Mouse (Mus musculus): Measurements from ENCODE around the gene Prss41. TPM values are rescaled to one million over a fixed set of nuclear protein-coding genes. Genes with fewer than 3 reads are reported as not detected.
A peak's percentile ranks its signal among the peaks of the same experiment; 100 is the strongest.

Prss41 gene
- polyA plus RNA-seq, 1 experiment from 2014 or later: not detected

GRCm38 (mm10) chr17:23795323-23795722 is 48.6 kb downstream of the Prss41 start:
- Histone ChIP-seq H3K4me2 (ENCODE audit: low read depth, low read length) (no peak overlapping the region), H3K4me1 (ENCODE audit: control insufficient read depth, low read depth, low read length) (peaks cover 8% of the 10 kb centered on the region), H3K27ac (ENCODE audit: low read length) (no peak overlapping the region), H3K36me3 (ENCODE audit: control insufficient read depth, insufficient read depth) (no peaks in the 10 kb centered on the region), H3K9ac (ENCODE audit: low read depth, low read length) (no peak overlapping the region), H3K27me3 (ENCODE audit: control insufficient read depth, insufficient read depth, low read depth, low read length) (no peaks in the 10 kb centered on the region), H3K4me3 (ENCODE audit: low read depth, low read length) (no peak overlapping the region), H3K9me3 (replicated peaks; ENCODE audit: control insufficient read depth, low read length) (no peaks in the 10 kb centered on the region)
- no peak for ATAC-seq (ENCODE audit: low read depth)
- WGBS (ENCODE audit: insufficient replicate concordance): 82% methylated on average over 8 of the region's 8 CpGs

GRCm38 (mm10) chr17:23791079-23791357 is 53.0 kb downstream of the Prss41 start:
- Histone ChIP-seq H3K36me3 (ENCODE audit: control insufficient read depth, insufficient read depth) (no peaks in the 10 kb centered on the region), H3K4me2 (ENCODE audit: low read depth, low read length) (peak overlapping the region; percentile 91), H3K27ac (ENCODE audit: low read length) (no peak overlapping the region), H3K4me1 (ENCODE audit: control insufficient read depth, low read depth, low read length) (peaks cover 19% of the 10 kb centered on the region), H3K9ac (ENCODE audit: low read depth, low read length) (no peak overlapping the region), H3K27me3 (ENCODE audit: control insufficient read depth, insufficient read depth, low read depth, low read length) (no peaks in the 10 kb centered on the region), H3K4me3 (ENCODE audit: low read depth, low read length) (peak overlapping the region; percentile 70), H3K9me3 (replicated peaks; ENCODE audit: control insufficient read depth, low read length) (no peaks in the 10 kb centered on the region)
- ATAC-seq (ENCODE audit: low read depth): 0 out of 2 replicates have a peak, but pooled peaks have one; percentile 12
- 34% methylated on average over 2 of the region's 2 CpGs for WGBS (ENCODE audit: insufficient replicate concordance)

- Histone ChIP-seq H3K36me3 (ENCODE audit: control insufficient read depth, insufficient read depth) (no peaks in the 10 kb centered on the region), H3K27me3 (ENCODE audit: control insufficient read depth, insufficient read depth, low read depth, low read length) (peaks cover 2% of the 10 kb centered on the region; the same call in 1 of the 2 replicates), H3K4me1 (ENCODE audit: control insufficient read depth, low read depth, low read length) (peaks cover 24% of the 10 kb centered on the region), H3K4me2 (ENCODE audit: low read depth, low read length) (peak within 1 kb of the TSS; percentile 91), H3K4me3 (ENCODE audit: low read depth, low read length) (peak within 1 kb of the TSS; percentile 70), H3K9me3 (replicated peaks; ENCODE audit: control insufficient read depth, low read length) (no peaks in the 10 kb centered on the region), H3K27ac (ENCODE audit: low read length) (peak within 1 kb of the TSS; percentile 41), H3K9ac (ENCODE audit: low read depth, low read length) (peak within 1 kb of the TSS; percentile 82)
- peak; percentile 68 for ATAC-seq (ENCODE audit: low read depth)
- WGBS (ENCODE audit: insufficient replicate concordance): 3% methylated on average over 29 of the region's 29 CpGs
Observed at GRCm38 (mm10) chr17:23790269-23791078, 53.5 kb downstream of the Prss41 start, which contains the start of gene Srrm2. Gene Srrm2, plus strand, starts transcription at chr17:23790532.

- H3K27ac ChIP-seq (ENCODE audit: low read length): peak overlapping the region; percentile 41
- ATAC-seq (ENCODE audit: low read depth): no peak
- H3K4me1 ChIP-seq (ENCODE audit: control insufficient read depth, low read depth, low read length): peaks cover 25% of the 10 kb centered on the region
- H3K9me3 ChIP-seq (replicated peaks; ENCODE audit: control insufficient read depth, low read length): no peaks in the 10 kb centered on the region
- WGBS (ENCODE audit: insufficient replicate concordance): 9% methylated on average over 8 of the region's 8 CpGs
- H3K36me3 ChIP-seq (ENCODE audit: control insufficient read depth, insufficient read depth): no peaks in the 10 kb centered on the region
- H3K9ac ChIP-seq (ENCODE audit: low read depth, low read length): peak overlapping the region; percentile 82
- peaks cover 6% of the 10 kb centered on the region; the same call in 1 of the 2 replicates for H3K27me3 ChIP-seq (ENCODE audit: control insufficient read depth, insufficient read depth, low read depth, low read length)
- H3K4me2 ChIP-seq (ENCODE audit: low read depth, low read length): peak overlapping the region; percentile 91
- peak overlapping the region; percentile 70 for H3K4me3 ChIP-seq (ENCODE audit: low read depth, low read length)
Observed at GRCm38 (mm10) chr17:23789749-23790268, 54.2 kb downstream of the Prss41 start.

GRCm38 (mm10) chr17:23788973-23789372 is 55.0 kb downstream of the Prss41 start:
- no peak overlapping the region for H3K4me3 ChIP-seq (ENCODE audit: low read depth, low read length)
- H3K4me2 ChIP-seq (ENCODE audit: low read depth, low read length): no peak overlapping the region
- ATAC-seq (ENCODE audit: low read depth): no peak
- 56% methylated on average over 4 of the region's 4 CpGs for WGBS (ENCODE audit: insufficient replicate concordance)
- H3K36me3 ChIP-seq (ENCODE audit: control insufficient read depth, insufficient read depth): no peaks in the 10 kb centered on the region
- no peaks in the 10 kb centered on the region for H3K9me3 ChIP-seq (replicated peaks; ENCODE audit: control insufficient read depth, low read length)
- peaks cover 25% of the 10 kb centered on the region for H3K4me1 ChIP-seq (ENCODE audit: control insufficient read depth, low read depth, low read length)
- no peak overlapping the region for H3K9ac ChIP-seq (ENCODE audit: low read depth, low read length)
- H3K27ac ChIP-seq (ENCODE audit: low read length): no peak overlapping the region
- H3K27me3 ChIP-seq (ENCODE audit: control insufficient read depth, insufficient read depth, low read depth, low read length): peaks cover 6% of the 10 kb centered on the region; the same call in 1 of the 2 replicates

Small RNAs within 50 kb of the gene (microRNA-seq; reads per million reads assigned to microRNA genes)
- gene Mir5125: 0.74 reads per million

Other genes with a start within 250 kb of the Prss41 start
- 1.3 and 1.6 TPM in 2 replicates for gene Zfp13, start 244.7 kb downstream of the Prss41 start, polyA plus RNA-seq (2015; fragmentation: Nextera tagmentation; extraction: Ambion mirVana)
- gene Zscan10, start 243.3 kb downstream of the Prss41 start, polyA plus RNA-seq (2015; fragmentation: Nextera tagmentation; extraction: Ambion mirVana): not detected in 2 replicates
- 0.42 and 0.50 TPM in 2 replicates for gene Mmp25, start 198.9 kb downstream of the Prss41 start, polyA plus RNA-seq (2015; fragmentation: Nextera tagmentation; extraction: Ambion mirVana)
- 0.12 TPM in 1 of 2 replicates, not detected in the other for gene Bicdl2, start 183.7 kb downstream of the Prss41 start, polyA plus RNA-seq (2015; fragmentation: Nextera tagmentation; extraction: Ambion mirVana)
- gene Hcfc1r1, start 170.6 kb downstream of the Prss41 start, polyA plus RNA-seq (2015; fragmentation: Nextera tagmentation; extraction: Ambion mirVana): 18.9 and 23.2 TPM in 2 replicates
- 19.1 and 20.4 TPM in 2 replicates for gene Thoc6, start 170.3 kb downstream of the Prss41 start, polyA plus RNA-seq (2015; fragmentation: Nextera tagmentation; extraction: Ambion mirVana)
- 7.0 and 8.6 TPM in 2 replicates for gene Tnfrsf12a, start 166.7 kb downstream of the Prss41 start, polyA plus RNA-seq (2015; fragmentation: Nextera tagmentation; extraction: Ambion mirVana)
- 1.2 and 1.4 TPM in 2 replicates for gene Cldn6, start 164.9 kb downstream of the Prss41 start, polyA plus RNA-seq (2015; fragmentation: Nextera tagmentation; extraction: Ambion mirVana)
- gene Cldn9, start 160.1 kb downstream of the Prss41 start, polyA plus RNA-seq (2015; fragmentation: Nextera tagmentation; extraction: Ambion mirVana): 0.18 TPM in 1 of 2 replicates, not detected in the other
- gene 1520401A03Rik, start 121.4 kb downstream of the Prss41 start, polyA plus RNA-seq (2015; fragmentation: Nextera tagmentation; extraction: Ambion mirVana): 0.04 and 0.14 TPM in 2 replicates
- gene Pkmyt1, start 117.8 kb downstream of the Prss41 start, polyA plus RNA-seq (2015; fragmentation: Nextera tagmentation; extraction: Ambion mirVana): 24.9 and 26.0 TPM in 2 replicates
- gene Paqr4, start 103.3 kb downstream of the Prss41 start, polyA plus RNA-seq (2015; fragmentation: Nextera tagmentation; extraction: Ambion mirVana): 7.5 and 7.6 TPM in 2 replicates
- gene Kremen2, start 98.3 kb downstream of the Prss41 start, polyA plus RNA-seq (2015; fragmentation: Nextera tagmentation; extraction: Ambion mirVana): not detected in 2 replicates
- gene Flywch1, start 72.6 kb downstream of the Prss41 start, polyA plus RNA-seq (2015; fragmentation: Nextera tagmentation; extraction: Ambion mirVana): 8.6 and 10.6 TPM in 2 replicates
- gene Flywch2, start 58.1 kb downstream of the Prss41 start, polyA plus RNA-seq (2015; fragmentation: Nextera tagmentation; extraction: Ambion mirVana): 0.64 and 0.86 TPM in 2 replicates
- 150 and 172 TPM in 2 replicates for gene Srrm2, start 53.6 kb downstream of the Prss41 start, polyA plus RNA-seq (2015; fragmentation: Nextera tagmentation; extraction: Ambion mirVana)
- 426 and 436 TPM in 2 replicates for gene Elob, start 15.0 kb downstream of the Prss41 start, polyA plus RNA-seq (2015; fragmentation: Nextera tagmentation; extraction: Ambion mirVana)
- not detected in 2 replicates for gene Prss33, start 8.1 kb downstream of the Prss41 start, polyA plus RNA-seq (2015; fragmentation: Nextera tagmentation; extraction: Ambion mirVana)
- gene Prss32, start 317 bp downstream of the Prss41 start, polyA plus RNA-seq (2015; fragmentation: Nextera tagmentation; extraction: Ambion mirVana): not detected in 2 replicates
- gene Prss21, start 23.9 kb upstream of the Prss41 start, polyA plus RNA-seq (2015; fragmentation: Nextera tagmentation; extraction: Ambion mirVana): not detected in 2 replicates
- gene Dcpp1, start 36.7 kb upstream of the Prss41 start, polyA plus RNA-seq (2015; fragmentation: Nextera tagmentation; extraction: Ambion mirVana): not detected in 2 replicates
- not detected in 2 replicates for gene Dcpp2, start 36.7 kb upstream of the Prss41 start, polyA plus RNA-seq (2015; fragmentation: Nextera tagmentation; extraction: Ambion mirVana)
- not detected in 2 replicates for gene Dcpp3, start 73.3 kb upstream of the Prss41 start, polyA plus RNA-seq (2015; fragmentation: Nextera tagmentation; extraction: Ambion mirVana)
- not detected in 2 replicates for gene Sbp, start 97.5 kb upstream of the Prss41 start, polyA plus RNA-seq (2015; fragmentation: Nextera tagmentation; extraction: Ambion mirVana)
- not detected in 2 replicates for gene Sbpl, start 111.1 kb upstream of the Prss41 start, polyA plus RNA-seq (2015; fragmentation: Nextera tagmentation; extraction: Ambion mirVana)
- gene Prss30, start 136.4 kb upstream of the Prss41 start, polyA plus RNA-seq (2015; fragmentation: Nextera tagmentation; extraction: Ambion mirVana): 0.07 TPM in 1 of 2 replicates, not detected in the other
- gene Prss22, start 153.9 kb upstream of the Prss41 start, polyA plus RNA-seq (2015; fragmentation: Nextera tagmentation; extraction: Ambion mirVana): not detected in 2 replicates
- not detected in 2 replicates for gene Prss27, start 194.0 kb upstream of the Prss41 start, polyA plus RNA-seq (2015; fragmentation: Nextera tagmentation; extraction: Ambion mirVana)
- 10.3 and 10.8 TPM in 2 replicates for gene Kctd5, start 229.3 kb upstream of the Prss41 start, polyA plus RNA-seq (2015; fragmentation: Nextera tagmentation; extraction: Ambion mirVana)